Mouse (Mus musculus): ENCODE results near the gene Ppp1r9a. TPM values are rescaled to one million over a fixed set of nuclear protein-coding genes. Genes with fewer than 3 reads are reported as not detected.
A peak's percentile ranks its signal among the peaks of the same experiment; 100 is the strongest.

Ppp1r9a gene
- polyA plus RNA-seq, 1 experiment from 2014 or later, result 51.7 TPM

GRCm38 (mm10) chr6:5134986-5135385 lies 232.3 kb downstream of the Ppp1r9a start:
- Histone ChIP-seq H3K4me3 (no peak overlapping the region), H3K4me2 (no peak overlapping the region), H3K36me3 (replicated peaks) (peaks cover 8% of the 10 kb centered on the region; the same call in 1 of the 2 replicates), H3K9ac (no peak overlapping the region), H3K9me3 (no peaks in the 10 kb centered on the region), H3K4me1 (no peaks in the 10 kb centered on the region), H3K27me3 (replicated peaks) (no peaks in the 10 kb centered on the region), H3K27ac (no peak overlapping the region)
- 91% methylated on average over 6 of the region's 6 CpGs for WGBS
- no peak for ATAC-seq (replicated peaks)

GRCm38 (mm10) chr6:5136046-5136445 lies 233.3 kb downstream of the Ppp1r9a start:
- no peaks in the 10 kb centered on the region for H3K9me3 ChIP-seq

GRCm38 (mm10) chr6:5138875-5139631 lies 236.3 kb downstream of the Ppp1r9a start:
- Histone ChIP-seq H3K27ac (no peak overlapping the region), H3K9ac (no peak overlapping the region), H3K4me1 (no peaks in the 10 kb centered on the region), H3K36me3 (replicated peaks) (peaks cover 8% of the 10 kb centered on the region; the same call in 1 of the 2 replicates), H3K4me2 (no peak overlapping the region), H3K9me3 (no peaks in the 10 kb centered on the region), H3K27me3 (replicated peaks) (no peaks in the 10 kb centered on the region), H3K4me3 (no peak overlapping the region)
- no peak for ATAC-seq (replicated peaks)
- 85% methylated on average over 12 of the region's 12 CpGs for WGBS

More at GRCm38 (mm10) chr6:5136046-5136445, 233.3 kb downstream of the Ppp1r9a start:
- no peaks in the 10 kb centered on the region for H3K27me3 ChIP-seq (replicated peaks)
- peaks cover 8% of the 10 kb centered on the region; the same call in 1 of the 2 replicates for H3K36me3 ChIP-seq (replicated peaks)
- H3K4me3 ChIP-seq, result no peak overlapping the region
- 73% methylated on average over 6 of the region's 6 CpGs for WGBS
- no peaks in the 10 kb centered on the region for H3K4me1 ChIP-seq
- H3K9ac ChIP-seq, result no peak overlapping the region
- H3K27ac ChIP-seq, result no peak overlapping the region
- no peak overlapping the region for H3K4me2 ChIP-seq
- ATAC-seq (replicated peaks), result no peak

- Histone ChIP-seq H3K27me3 (replicated peaks) (no peaks in the 10 kb centered on the region), H3K9me3 (no peaks in the 10 kb centered on the region), H3K4me1 (no peaks in the 10 kb centered on the region), H3K4me3 (no peak overlapping the region), H3K27ac (no peak overlapping the region), H3K9ac (no peak overlapping the region), H3K4me2 (no peak overlapping the region), H3K36me3 (replicated peaks) (peaks cover 4% of the 10 kb centered on the region; the same call in 1 of the 2 replicates)
- no peak for ATAC-seq (replicated peaks)
- 80% methylated on average over 9 of the region's 9 CpGs for WGBS
Observed at GRCm38 (mm10) chr6:5139666-5140065, 236.9 kb downstream of the Ppp1r9a start.

GRCm38 (mm10) chr6:5147488-5148142 lies 244.9 kb downstream of the Ppp1r9a start:
- 66% methylated on average over 13 of the region's 13 CpGs for WGBS
- peak; percentile 59; the same call in 1 of the 2 replicates for ATAC-seq (replicated peaks)
- Histone ChIP-seq H3K4me1 (no peaks in the 10 kb centered on the region), H3K36me3 (replicated peaks) (no peaks in the 10 kb centered on the region), H3K4me3 (no peak overlapping the region), H3K27me3 (replicated peaks) (no peaks in the 10 kb centered on the region), H3K4me2 (no peak overlapping the region), H3K9me3 (no peaks in the 10 kb centered on the region), H3K9ac (no peak overlapping the region), H3K27ac (no peak overlapping the region)

GRCm38 (mm10) chr6:5149941-5150340 lies 247.2 kb downstream of the Ppp1r9a start:
- ATAC-seq (replicated peaks), result no peak
- no peaks in the 10 kb centered on the region for H3K27me3 ChIP-seq (replicated peaks)
- no peak overlapping the region for H3K4me2 ChIP-seq
- H3K36me3 ChIP-seq (replicated peaks), result no peaks in the 10 kb centered on the region
- no peak overlapping the region for H3K27ac ChIP-seq
- 91% methylated on average over 2 of the region's 2 CpGs for WGBS
- H3K4me1 ChIP-seq, result no peaks in the 10 kb centered on the region
- no peak overlapping the region for H3K9ac ChIP-seq
- no peaks in the 10 kb centered on the region for H3K9me3 ChIP-seq
- no peak overlapping the region for H3K4me3 ChIP-seq

GRCm38 (mm10) chr6:5151171-5151570 lies 248.5 kb downstream of the Ppp1r9a start:
- 44% methylated on average over 4 of the region's 4 CpGs for WGBS
- Histone ChIP-seq H3K27ac (no peak overlapping the region), H3K4me2 (no peak overlapping the region), H3K36me3 (replicated peaks) (0 out of 2 replicates have a peak, but pooled peaks cover 2% of the 10 kb centered on the region), H3K4me3 (no peak overlapping the region), H3K9ac (no peak overlapping the region), H3K9me3 (no peaks in the 10 kb centered on the region), H3K27me3 (replicated peaks) (no peaks in the 10 kb centered on the region), H3K4me1 (no peaks in the 10 kb centered on the region)
- no peak for ATAC-seq (replicated peaks)

- WGBS, result 95% methylated on average over 2 of the region's 2 CpGs
- Histone ChIP-seq H3K4me3 (no peak overlapping the region), H3K4me1 (no peaks in the 10 kb centered on the region), H3K9ac (no peak overlapping the region), H3K36me3 (replicated peaks) (0 out of 2 replicates have a peak, but pooled peaks cover 2% of the 10 kb centered on the region), H3K9me3 (no peaks in the 10 kb centered on the region), H3K27me3 (replicated peaks) (no peaks in the 10 kb centered on the region), H3K27ac (no peak overlapping the region), H3K4me2 (no peak overlapping the region)
- ATAC-seq (replicated peaks), result no peak
Observed at GRCm38 (mm10) chr6:5152185-5152584, 249.5 kb downstream of the Ppp1r9a start.

GRCm38 (mm10) chr6:5154786-5155185 lies 252.1 kb downstream of the Ppp1r9a start:
- Histone ChIP-seq H3K36me3 (replicated peaks) (peaks cover 9% of the 10 kb centered on the region; the same call in 1 of the 2 replicates), H3K4me1 (no peaks in the 10 kb centered on the region), H3K4me2 (no peak overlapping the region), H3K27ac (no peak overlapping the region), H3K27me3 (replicated peaks) (no peaks in the 10 kb centered on the region), H3K9ac (no peak overlapping the region), H3K9me3 (no peaks in the 10 kb centered on the region), H3K4me3 (no peak overlapping the region)
- no peak for ATAC-seq (replicated peaks)
- WGBS, result 90% methylated on average over 6 of the region's 6 CpGs

GRCm38 (mm10) chr6:5155313-5155927 lies 252.7 kb downstream of the Ppp1r9a start:
- Histone ChIP-seq H3K4me3 (no peak overlapping the region), H3K27me3 (replicated peaks) (no peaks in the 10 kb centered on the region), H3K9ac (no peak overlapping the region), H3K36me3 (replicated peaks) (peaks cover 15% of the 10 kb centered on the region; the same call in 1 of the 2 replicates), H3K4me2 (no peak overlapping the region), H3K4me1 (no peaks in the 10 kb centered on the region), H3K27ac (no peak overlapping the region), H3K9me3 (no peaks in the 10 kb centered on the region)
- WGBS, result 68% methylated on average over 1 of the region's 1 CpGs
- no peak for ATAC-seq (replicated peaks)

- no peak overlapping the region for H3K27ac ChIP-seq
- ATAC-seq (replicated peaks), result no peak
- H3K4me3 ChIP-seq, result no peak overlapping the region
- no peak overlapping the region for H3K9ac ChIP-seq
- no peak overlapping the region for H3K4me2 ChIP-seq
- no peaks in the 10 kb centered on the region for H3K27me3 ChIP-seq (replicated peaks)
- WGBS, result 82% methylated on average over 6 of the region's 6 CpGs
- H3K4me1 ChIP-seq, result no peaks in the 10 kb centered on the region
- H3K9me3 ChIP-seq, result no peaks in the 10 kb centered on the region
- H3K36me3 ChIP-seq (replicated peaks), result peaks cover 15% of the 10 kb centered on the region; the same call in 1 of the 2 replicates
Observed at GRCm38 (mm10) chr6:5156541-5157425, 254.1 kb downstream of the Ppp1r9a start.

Measured in midbrain, embryonic 15.5 days (tissue).